Mouse (Mus musculus): ENCODE results near the gene 4930562C15Rik.
A peak's percentile ranks its signal among the peaks of the same experiment; 100 is the strongest.

DNA sequence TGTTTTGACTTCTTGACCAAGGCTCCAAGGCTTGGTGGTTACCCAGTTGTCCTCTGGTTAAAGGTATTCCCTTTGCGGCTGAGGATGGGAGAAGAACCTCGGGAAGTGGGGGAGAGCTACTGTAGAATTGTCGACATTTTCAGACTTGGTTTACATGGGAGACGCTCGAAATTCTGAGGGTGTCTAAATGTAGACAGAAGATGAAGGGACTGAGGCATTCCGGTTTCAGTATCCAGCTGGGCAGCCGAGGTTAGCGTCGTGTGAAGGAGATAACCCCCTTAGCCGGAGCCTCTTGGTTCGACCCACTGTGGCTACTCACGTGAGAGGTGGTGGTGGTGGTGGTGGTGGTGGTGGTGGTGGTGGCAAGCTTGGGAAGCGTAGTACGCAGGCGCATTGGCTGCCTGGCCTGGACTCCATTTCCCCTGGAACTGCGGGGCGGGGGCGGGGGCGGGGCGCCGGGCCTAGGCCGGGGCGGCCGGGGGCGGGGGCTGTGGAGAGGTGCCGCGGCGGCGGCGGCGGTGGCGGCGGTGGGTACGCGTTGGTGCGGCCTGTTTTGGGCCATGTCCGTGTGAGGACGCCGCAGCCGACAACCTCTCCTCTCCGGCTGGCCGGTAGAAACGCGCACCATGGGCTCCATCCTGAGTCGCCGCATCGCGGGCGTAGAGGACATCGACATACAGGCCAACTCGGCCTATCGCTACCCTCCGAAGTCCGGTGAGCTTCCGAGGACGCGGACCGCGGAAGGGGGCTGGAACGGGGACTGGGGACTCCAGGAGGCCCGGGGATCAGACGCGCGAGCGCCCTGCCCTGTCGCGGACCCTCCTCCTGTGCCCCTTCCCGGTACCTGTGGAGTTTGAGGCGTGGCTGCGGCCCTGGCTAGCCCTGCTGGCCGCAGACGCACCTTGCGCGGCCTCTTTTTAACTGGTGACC is 50.8 kb downstream of the 4930562C15Rik start, which contains the start of gene Mgrn1:
- TF ChIP-seq CTCF (IDR thresholded peaks at IDR 0.05; ENCODE audit: control insufficient read depth, insufficient read depth, low read length) (peak; percentile 3; the same call in 1 of the 2 replicates), POLR2A (IDR thresholded peaks at IDR 0.05; ENCODE audit: borderline replicate concordance, control insufficient read depth, low read depth, low read length) (peak; percentile 61; the same call in 1 of the 2 replicates)

Data from bone marrow, adult 2 months (tissue).